Mouse (Mus musculus) megakaryocyte-erythroid progenitor cell, adult 5-6 weeks (primary cell): Measurements from ENCODE around the gene Rab8a. TPM values are rescaled to one million over a fixed set of nuclear protein-coding genes. Genes with fewer than 3 reads are reported as not detected.

ENCODE experiments used
- ATAC-seq: replicated peaks from 2 replicates; pipeline ENCODE4 v1.8.0; 2016; ENCODE audit warnings: mild to moderate bottlenecking, inconsistent platforms; ENCODE audit not compliant: severe bottlenecking, poor library complexity, low FRiP score, low TSS enrichment
- total RNA-seq, 2 experiments: library from RNA; stranded (forward) in 1 of 2; stranded (reverse) in 1 of 2; fragments of 200-1000, 215-1000 nt in 1 of 2; fragments of >200 nt in 1 of 2; fragmentation: Nextera tagmentation in 1 of 2; gene quantifications; 2 replicates each; pipeline ENCODE4 v1.2.3; 2014 to 2017

Rab8a gene
- total RNA-seq, 2 experiments from 2014 or later: 23.8 to 298 TPM

DNA sequence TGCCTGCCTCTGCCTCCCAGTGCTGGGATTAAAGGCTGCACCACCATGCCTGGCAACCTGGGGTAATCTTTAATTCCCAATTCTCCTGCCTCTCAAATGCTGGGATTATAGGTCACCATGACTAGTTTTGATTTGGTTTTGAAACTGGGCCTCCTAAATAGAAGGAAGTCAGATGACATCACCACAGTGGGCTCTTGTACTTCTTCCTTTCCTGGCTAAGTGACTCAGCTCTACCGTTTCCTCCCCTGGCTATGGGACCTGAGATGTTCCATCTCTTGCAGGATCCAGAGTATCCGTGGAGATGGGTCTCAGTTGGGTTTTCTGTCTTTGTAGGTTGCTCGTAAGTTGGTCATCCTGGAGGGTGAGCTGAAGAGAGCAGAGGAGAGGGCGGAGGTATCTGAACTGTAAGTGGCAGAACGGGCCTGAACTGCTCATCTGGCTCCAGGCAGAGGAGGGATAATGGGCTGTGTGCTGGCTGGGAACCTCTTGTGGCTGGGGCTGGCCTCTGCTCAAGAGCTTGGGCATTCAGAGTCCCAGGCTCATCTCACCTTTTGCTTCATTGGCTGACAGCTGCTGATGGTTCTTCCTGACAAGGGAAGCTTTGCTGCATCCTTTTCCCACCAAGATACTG, 16.5 kb upstream of the Rab8a start:
- ATAC-seq: no peak

DNA sequence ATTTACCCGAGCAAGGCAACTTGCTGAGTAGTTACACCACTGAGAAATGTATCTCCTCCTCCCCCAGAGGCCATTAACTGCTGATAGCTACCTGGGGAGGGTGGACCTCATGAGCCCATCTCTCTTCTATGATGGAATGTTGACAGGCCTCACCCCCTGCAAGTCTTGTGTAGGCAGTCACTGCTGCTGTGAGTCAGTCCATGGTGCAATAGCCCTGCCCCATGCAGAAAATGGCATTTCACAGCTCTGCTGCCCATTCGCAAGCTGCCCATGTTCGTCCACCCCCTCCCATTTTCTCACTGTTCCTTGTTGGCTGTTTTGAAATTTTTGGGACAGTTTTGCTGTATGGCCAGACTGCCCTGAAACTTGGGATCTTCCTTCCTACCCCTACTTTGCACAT, 15.5 kb upstream of the Rab8a start:
- no peak for ATAC-seq

DNA sequence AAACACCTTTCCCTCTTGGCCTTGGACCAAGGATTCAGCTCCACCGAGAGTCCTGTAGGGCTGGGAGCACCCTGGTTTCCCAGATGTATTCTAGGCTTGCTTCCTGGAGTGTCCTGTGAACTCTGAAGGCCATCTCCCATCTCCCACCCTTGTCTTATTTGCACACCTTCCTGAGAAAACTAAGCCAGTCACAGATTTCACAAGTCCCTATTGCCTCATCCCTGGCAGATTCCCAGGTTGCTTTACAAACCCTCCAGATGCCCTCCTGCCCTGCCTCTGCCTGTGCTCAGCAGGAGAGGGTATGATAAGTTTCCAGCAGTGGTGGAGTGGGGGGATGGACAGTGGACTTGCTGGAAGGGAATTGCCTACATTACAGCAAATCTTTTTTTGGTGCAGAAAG, 14.9 kb upstream of the Rab8a start:
- no peak for ATAC-seq

DNA sequence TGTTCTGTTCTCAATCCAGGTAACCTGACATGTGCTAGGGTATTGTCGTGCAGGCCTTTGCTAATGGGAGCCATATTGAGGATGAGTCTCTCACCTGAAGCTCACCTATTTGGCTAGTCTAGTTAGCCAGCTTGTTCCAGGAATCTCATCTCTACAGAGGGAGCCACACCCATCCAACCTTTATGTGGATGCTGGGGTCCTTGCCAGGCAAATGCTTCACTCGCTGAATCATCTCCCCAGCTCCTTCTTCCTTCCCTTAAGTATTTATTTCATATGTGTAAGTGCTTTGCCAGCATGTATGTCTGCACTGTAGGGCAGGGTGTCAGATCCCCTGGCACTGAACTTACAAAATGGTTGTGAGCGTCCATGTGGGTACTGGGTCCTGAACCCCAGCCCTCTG, 14.4 kb upstream of the Rab8a start:
- no peak for ATAC-seq

DNA sequence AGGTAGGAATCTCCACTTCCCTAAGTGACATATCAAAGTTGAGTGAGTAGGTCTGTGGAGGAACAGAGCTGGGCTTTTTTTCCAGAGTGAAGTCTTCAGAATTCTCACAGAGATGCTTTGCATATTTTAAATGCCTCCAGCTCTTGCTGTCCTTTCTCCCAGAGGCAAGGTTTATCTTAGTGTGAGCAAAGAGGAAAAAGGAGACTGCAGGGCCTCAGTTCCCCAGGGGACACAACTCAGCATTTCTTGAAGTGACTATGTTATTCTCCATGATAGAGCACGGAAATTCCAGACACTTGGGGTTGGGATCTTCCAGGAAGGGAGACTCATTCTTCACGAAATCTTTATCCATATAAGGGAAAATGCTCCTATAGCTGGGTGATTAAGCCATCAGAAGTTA, 13.7 kb upstream of the Rab8a start:
- no peak for ATAC-seq

DNA sequence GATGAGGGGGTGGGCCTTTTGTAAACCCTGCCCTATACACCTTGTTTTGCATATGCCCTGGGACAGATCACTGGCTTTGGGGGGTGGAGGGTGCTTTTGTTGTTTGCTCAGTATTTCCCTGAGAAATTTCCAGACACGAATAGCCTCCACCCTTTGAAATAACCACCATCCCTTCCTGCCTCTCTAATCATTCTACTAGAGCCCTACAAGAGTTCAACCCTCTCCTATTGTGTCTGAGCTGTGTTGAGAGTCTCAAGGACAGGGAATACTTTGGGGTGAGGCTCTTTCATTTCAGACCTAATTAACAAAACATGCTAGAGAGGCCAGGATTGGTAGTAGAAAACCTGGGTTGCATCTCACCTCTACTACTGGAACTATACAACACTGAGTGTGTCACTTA, 11.9 kb upstream of the Rab8a start:
- no peak for ATAC-seq

DNA sequence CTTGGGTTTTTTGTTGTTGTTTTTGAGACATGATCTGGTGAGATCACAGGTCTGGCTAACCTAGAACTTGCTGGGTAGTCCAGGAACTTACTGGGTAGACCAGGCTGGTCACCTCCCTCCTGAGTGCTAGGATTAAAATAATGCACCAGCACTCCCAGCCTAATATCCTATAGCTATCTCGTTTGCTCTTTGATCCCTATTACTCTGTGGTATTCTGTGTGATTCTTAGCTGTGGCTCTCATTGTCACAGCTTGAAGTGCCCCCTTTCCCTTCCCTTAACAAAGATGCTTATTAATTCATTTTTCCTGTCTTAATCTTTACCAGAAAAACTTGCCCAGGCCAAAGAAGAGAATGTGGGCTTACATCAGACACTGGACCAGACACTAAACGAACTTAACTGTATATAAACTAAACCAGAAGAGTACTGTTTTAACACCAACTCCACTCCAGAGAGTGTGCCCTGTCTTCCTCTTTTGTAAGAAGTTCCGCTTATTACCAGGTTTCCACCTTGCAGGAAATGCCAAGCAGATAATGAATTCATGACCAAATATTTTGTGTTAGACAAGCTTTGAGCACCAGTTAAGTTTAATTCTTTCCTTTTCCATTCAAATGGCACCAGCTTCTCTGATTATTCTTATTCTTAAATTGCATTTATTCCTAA, 9.5 kb upstream of the Rab8a start:
- ATAC-seq: no peak; the same call in 1 of the 2 replicates

DNA sequence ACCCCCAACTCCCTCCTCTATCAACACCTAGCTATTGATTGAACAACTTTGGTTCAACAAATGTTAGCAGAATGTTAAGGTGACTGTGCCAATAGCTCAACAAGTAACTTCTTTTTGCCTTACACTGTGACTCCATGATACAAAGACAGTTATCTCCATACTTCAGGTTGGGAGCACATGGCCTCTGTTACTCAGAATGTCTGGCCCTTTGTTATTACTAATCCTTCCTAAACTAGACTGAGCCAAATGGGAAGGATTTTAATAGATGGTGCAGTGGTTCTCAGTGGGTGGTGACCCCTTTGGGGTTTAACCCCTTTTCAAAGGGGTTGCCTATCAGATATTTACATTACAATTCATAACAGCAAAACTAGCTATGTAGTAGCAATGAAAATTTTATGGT, 7.6 kb upstream of the Rab8a start:
- no peak for ATAC-seq

DNA sequence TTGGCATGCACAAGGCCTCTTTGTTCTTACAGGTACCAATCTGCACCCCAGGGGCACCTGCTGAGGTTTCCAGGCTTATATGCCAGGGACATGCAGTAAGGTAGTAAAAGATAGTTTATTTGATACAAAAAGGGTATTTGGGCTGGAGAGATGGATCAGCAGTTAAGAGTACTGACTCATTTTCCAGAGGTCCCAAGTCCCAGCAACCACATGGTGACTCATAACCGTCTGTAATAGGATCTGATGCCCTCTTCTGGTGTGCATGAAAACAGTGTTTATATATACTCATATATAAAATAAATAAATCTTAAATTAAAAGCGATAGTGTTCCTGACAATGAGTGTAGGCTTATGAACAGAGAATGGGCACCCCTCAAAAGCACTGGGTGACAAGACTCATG, 2.9 kb upstream of the Rab8a start:
- ATAC-seq: no peak

DNA sequence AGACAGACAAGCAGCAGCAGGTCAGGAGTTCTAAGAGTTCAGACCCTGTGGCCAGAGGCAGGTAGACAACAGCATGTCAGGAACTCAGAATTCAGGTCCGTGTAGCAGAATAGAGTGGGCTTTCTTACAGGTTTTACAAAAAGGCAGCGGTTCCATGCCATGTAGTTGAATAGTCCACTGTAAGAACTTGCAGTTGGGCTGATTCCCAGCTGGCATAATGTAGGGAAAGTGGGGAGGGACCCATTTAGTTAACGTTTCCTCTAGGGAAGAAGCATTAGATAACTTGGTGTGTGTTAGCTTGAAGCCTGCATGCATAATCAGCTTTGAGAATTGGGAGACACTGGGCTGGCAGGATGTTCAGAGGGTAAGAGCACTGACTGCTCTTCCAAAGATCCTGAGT, 2.3 kb upstream of the Rab8a start:
- ATAC-seq: no peak

DNA sequence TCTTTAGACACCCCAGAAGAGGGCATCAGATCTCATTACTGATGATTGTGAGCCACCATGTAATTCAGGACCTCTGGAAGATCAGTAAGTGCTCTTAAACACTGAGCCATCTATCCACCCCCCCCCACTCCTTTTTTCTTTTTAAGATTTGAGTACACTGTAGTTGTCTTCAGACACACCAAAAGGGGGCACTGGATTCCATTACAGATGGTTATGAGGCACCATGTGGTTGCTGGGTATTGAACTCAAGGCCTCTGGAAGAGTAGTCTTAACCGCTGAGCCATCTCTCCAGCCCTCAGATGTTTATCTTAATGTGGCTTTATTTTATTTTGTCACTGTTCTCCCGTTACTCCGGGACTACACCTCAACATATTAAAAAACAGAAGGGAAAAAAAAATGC, 993 bp upstream of the Rab8a start:
- no peak for ATAC-seq

DNA sequence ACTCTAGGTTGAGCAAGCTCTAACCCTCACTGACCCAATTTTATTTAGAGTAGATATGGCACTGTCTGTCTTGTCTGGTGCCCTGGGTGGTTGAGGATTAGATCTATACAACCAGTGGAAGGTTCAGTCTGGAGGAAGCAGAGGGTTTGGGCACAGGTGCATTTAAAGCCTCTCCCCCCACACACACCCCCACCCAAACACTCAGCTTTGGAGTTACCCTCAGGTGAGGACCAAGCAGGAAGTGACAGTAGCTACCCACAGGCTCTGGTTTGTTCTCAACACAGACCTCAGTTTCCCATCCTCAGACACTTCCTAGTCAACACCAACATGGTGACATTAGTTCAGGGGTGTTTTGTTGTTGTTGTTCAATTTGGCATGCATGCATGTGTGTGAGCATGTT, 1.8 kb downstream of the Rab8a start:
- ATAC-seq: no peak

DNA sequence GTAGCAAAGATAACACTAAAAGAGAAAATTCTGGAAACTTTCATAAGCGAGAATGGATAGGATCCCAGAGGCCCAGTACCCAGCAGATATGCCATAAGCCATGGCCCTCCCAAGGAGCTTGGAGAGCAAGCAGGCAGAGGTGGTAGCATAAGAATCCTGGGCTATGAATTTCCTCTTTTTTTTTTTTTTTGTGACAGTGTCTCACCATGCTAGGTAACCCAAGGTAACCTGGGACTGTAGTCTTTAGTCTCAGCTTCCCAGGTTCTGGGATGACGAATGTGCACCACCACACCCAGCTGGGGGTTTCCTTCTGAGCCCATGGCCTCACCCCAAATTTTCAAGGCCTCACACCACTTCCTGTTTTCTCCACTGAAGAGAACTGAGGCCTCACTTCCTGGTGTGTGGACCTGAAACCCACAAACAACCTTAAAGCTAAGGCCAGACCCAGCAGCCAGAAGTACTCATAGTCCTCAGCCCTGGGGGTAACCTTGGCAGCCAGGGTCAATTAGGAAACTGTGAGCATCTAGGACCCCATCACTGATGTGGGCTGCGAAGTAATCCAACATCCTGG, 8.2 kb downstream of the Rab8a start:
- ATAC-seq: no peak

DNA sequence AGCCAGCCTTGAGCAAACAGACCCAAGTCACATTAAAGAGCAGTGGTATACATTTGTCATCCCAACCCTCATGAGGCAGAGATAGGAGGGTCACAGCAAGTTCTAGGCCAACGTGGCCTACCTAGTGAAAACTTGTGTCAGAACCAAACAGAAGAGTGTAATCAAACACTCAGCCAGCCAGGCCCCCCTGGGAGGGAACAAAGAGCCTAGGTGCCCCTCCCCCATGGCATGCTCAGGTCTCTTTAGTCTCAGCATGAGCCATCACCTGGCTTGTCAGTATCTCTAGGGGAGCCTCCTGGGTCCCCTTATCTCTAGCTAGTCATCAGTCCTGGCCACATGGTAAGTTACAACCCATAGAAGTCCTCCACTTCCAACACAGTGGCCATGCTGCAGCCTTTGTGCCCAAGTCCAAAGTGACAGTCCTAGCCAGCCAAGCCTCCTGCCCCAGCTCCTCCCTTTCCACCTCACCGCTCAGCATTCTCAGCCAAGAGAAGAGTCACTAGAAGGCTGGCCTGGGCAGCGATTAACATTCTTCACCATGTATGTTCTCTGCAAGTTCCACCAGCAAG, 8.8 kb downstream of the Rab8a start:
- ATAC-seq: 0 out of 2 replicates have a peak, but pooled peaks have one; percentile 28

DNA sequence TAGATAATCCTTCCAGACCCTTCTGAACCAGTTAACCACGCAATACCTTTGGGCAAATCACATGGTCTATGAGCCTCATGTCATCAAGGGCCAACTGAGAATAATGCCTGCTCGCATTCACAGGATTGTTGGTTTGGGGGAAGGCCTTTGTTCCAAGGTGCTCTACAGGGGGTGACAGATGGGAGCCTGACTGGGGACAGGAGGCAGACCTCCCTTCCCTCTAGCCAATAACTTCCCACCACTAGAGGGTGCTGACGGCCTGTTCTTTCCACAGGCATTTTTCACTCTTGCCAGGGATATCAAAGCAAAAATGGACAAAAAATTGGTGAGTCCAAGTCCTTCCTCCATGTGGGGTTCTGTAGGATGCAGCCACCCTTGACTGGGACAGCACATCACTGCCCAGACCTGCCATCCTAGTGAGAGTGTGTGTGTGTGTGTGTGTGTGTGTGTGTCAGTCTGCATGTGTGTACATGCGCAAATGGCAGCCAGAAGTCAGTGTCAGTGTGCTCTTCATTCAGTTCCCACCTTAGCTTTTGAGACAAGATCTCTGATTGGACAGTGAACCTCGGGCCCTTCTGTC, 16.4 kb downstream of the Rab8a start:
- peak; percentile 69 for ATAC-seq

DNA sequence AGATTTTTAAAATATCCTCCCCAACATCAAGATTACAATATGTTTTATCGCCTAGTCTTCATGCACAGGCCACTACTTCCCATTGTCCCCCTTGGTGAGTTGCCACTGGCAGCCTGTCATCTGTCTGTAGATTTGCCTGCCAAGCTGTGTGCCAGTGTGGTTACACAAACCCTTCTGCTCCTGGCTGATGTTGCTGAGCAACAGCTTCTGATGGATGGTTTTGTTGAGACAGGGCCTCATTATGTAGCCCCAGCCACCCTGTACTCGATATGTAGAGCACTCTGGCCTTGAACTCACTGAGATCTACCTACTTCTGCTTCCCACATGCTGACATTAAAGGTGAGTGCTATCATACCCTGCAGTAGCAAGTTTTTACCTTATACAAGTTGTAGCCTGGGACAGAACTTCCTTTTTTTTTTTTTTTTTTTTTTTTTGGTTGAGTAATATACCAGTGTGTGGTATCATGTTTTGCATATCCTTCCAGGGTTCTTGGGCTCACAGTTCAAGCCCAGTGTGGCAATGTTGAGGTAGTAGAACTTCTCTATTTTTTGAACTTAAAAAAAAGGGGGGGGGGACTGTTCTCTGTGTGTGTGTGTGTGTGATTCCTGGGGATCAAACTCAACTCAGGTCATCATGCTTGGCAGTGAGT, 22.7 kb downstream of the Rab8a start:
- ATAC-seq: 0 out of 2 replicates have a peak, but pooled peaks have one; percentile 50

DNA sequence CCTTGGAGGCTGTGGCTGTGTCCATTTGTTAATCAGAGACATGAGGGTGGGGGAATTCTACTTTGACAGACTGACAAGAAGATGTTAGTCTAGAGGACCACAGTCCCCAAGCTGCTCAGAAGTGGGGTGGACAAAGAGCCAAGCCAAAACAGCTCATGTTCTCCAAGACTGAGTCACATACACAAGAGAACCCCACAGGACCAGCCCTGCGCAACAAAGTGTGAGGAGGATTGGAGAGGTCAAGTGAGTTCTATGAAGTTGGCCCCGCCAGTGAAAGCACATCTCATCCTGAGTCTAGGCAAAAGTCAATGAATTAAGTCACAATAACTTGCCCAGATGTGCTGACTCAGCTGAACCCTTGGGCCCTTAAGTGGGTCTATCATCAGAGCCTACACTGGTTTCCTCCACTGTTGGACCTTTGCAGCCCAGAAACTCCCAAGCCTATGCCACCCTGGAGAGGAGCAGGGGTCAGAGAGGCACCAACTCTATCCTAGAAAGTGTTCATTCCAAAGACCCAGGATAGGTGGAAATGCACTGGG, 26.9 kb downstream of the Rab8a start:
- no peak for ATAC-seq

DNA sequence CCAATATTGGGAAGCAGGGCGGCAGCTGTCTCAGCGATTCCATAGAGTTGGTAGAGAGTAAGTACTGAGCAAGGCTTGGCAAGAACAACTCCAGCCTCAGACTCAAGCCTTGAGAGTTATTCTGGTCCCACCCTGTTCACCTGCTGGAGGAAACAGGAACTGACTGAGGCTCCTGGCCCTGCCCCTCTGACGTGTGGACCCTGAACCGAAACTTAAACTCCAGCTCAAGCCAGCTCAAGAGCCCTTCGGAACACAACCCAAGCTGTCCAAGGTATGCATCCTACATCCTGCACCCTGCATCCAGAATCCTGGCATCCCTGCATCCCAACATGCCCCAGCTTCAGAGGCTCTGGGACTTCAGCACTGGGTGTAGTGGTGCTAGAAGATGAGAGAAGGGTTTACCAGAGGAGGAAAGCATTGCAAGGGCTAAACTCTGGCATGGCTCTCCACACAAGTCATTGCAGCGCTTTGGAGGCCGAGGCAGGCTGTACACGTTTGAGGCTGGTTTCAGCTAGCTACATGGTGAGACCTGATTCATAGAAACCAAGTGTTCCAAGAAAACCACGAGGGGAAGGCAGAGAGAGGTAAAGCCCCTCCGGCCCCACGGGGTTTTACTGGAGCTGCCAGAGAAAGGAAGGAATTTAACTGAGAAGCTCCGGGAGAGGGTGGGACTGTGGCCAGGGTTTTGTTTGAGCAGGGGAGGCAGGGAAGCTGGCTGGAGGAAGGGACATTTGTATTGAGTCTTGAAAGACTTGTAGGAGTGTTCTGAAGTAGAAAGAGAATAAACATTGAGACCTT, 28.6 kb downstream of the Rab8a start, which contains the start of gene Hsh2d:
Gene Hsh2d, plus strand, starts transcription at position 222 of the 798 bp plus-strand sequence.
- ATAC-seq: peak; percentile 98

DNA sequence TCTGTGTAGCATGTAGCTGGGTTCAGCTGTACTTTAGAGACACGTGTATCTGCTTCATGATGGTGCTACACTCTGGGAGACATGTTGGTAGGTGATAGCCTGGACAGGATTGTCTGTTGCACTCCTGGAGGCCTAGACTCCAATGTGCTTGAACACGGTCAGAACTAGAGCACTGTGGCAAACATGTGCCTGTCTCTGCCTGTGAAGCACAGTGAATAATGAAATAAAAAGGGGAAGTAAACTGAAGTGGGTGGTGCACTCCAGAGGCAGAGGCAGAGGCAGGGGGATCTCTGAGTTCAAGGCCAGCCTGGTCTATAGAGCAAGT, 29.2 kb downstream of the Rab8a start:
- peak; percentile 41 for ATAC-seq
